Mouse (Mus musculus) heart, embryonic 14.5 days (tissue): Measurements from ENCODE around the gene Adamtsl3. TPM values are rescaled to one million over a fixed set of nuclear protein-coding genes. Genes with fewer than 3 reads are reported as not detected.

Experiments
- ATAC-seq: fragments of 200-750 bp; cut with Nextera tagmentation; 2 replicates; pipeline ENCODE4 v1.8.0; 2017; ENCODE audit warnings: low read depth, moderate TSS enrichment; ENCODE audit not compliant: insufficient number of reproducible peaks, insufficient read depth, low FRiP score
- H3K27ac ChIP-seq, 2 experiments: fragments of 200-500 bp in 1 of 2; fragments of 300-500 bp in 1 of 2; sonication (generic) in 1 of 2; replicated peaks in 1 of 2; 2 replicates each; pipeline ENCODE4 v1.5.1; 2012 to 2014; ENCODE audit warnings: low read depth in 2 of 2, low read length in 2 of 2, control low read depth in 1 of 2, mild to moderate bottlenecking in 1 of 2, mixed read lengths in 1 of 2; ENCODE audit not compliant: control insufficient read depth in 1 of 2, insufficient read depth in 1 of 2
- H3K27me3 ChIP-seq: fragments of 300-500 bp; sonication (generic); 2 replicates; pipeline ENCODE4 v1.6.1; 2014; ENCODE audit warnings: mild to moderate bottlenecking, low read length, control low read depth; ENCODE audit not compliant: control insufficient read depth, insufficient read depth
- H3K36me3 ChIP-seq: fragments of 300-500 bp; sonication (generic); 2 replicates; pipeline ENCODE4 v1.6.1; 2014; ENCODE audit warnings: mild to moderate bottlenecking, control low read depth, low read length, mixed read lengths; ENCODE audit not compliant: control insufficient read depth, insufficient read depth
- H3K4me1 ChIP-seq, 2 experiments: fragments of 200-500 bp in 1 of 2; fragments of 300-500 bp in 1 of 2; sonication (generic) in 1 of 2; 2 replicates each; pipeline ENCODE4 v1.6.1; 2012 to 2014; ENCODE audit warnings: low read length in 2 of 2, control low read depth in 1 of 2, mixed read lengths in 1 of 2; ENCODE audit not compliant: control insufficient read depth in 2 of 2, insufficient read depth in 2 of 2
- H3K4me2 ChIP-seq: fragments of 300-500 bp; sonication (generic); 2 replicates; pipeline ENCODE4 v1.6.1; 2014; ENCODE audit warnings: mild to moderate bottlenecking, low read length
- H3K4me3 ChIP-seq, 2 experiments: fragments of 200-500 bp in 1 of 2; fragments of 300-500 bp in 1 of 2; sonication (generic) in 1 of 2; 2 replicates each; pipeline ENCODE4 v1.5.1; 2012 to 2014; ENCODE audit warnings: low read length in 2 of 2, mild to moderate bottlenecking in 2 of 2, control low read depth in 1 of 2, low read depth in 1 of 2, moderate library complexity in 1 of 2; ENCODE audit not compliant: control insufficient read depth in 1 of 2, insufficient read depth in 1 of 2
- H3K9ac ChIP-seq: fragments of 300-500 bp; sonication (generic); 2 replicates; pipeline ENCODE4 v1.6.1; 2014; ENCODE audit warnings: mild to moderate bottlenecking, low read length
- H3K9me3 ChIP-seq: fragments of 300-500 bp; sonication (generic); 2 replicates; pipeline ENCODE4 v1.6.1; 2016; ENCODE audit warnings: low read length, control low read depth; ENCODE audit not compliant: control insufficient read depth
- WGBS: fragments of 180-500 bp; shearing (Covaris S2); extraction: QIAGEN DNeasy Blood & Tissue Kit; methylation state at CpG from one replicate; pipeline ENCODE4 v1.1.7; 2014; 5-methylcytosine and 5-hydroxymethylcytosine counted together
- polyA plus RNA-seq: library from polyadenylated mRNA; unstranded; fragments of >200 nt; fragmentation: Nextera tagmentation; extraction: Ambion mirVana; gene quantifications from 2 replicates; pipeline ENCODE4 v1.2.1, GENCODE M21; 2014

Adamtsl3 gene
- polyA plus RNA-seq, 1 experiment from 2014 or later: 2.7 TPM

- Histone ChIP-seq H3K4me3 (no peak overlapping the region), H3K4me2 (no peak overlapping the region), H3K27me3 (no peaks in the 10 kb centered on the region), H3K36me3 (no peaks in the 10 kb centered on the region), H3K4me1 (peaks cover 0 to 2% of the 10 kb centered on the region in 2 experiments; a peak in 1 of 4 replicates), H3K27ac (no peak overlapping the region), H3K9me3 (no peaks in the 10 kb centered on the region), H3K9ac (no peak overlapping the region)
- 86% methylated on average over 2 of the region's 2 CpGs for WGBS
- ATAC-seq: no peak
Observed at GRCm38 (mm10) chr7:82433226-82433625, 97.7 kb downstream of the Adamtsl3 start.

GRCm38 (mm10) chr7:82458376-82458775, 122.9 kb downstream of the Adamtsl3 start:
- Histone ChIP-seq H3K4me2 (no peak overlapping the region), H3K4me3 (no peak overlapping the region), H3K27ac (no peak overlapping the region), H3K9me3 (no peaks in the 10 kb centered on the region), H3K27me3 (no peaks in the 10 kb centered on the region), H3K4me1 (peaks cover 0 to 7% of the 10 kb centered on the region in 2 experiments; a peak in 2 of 4 replicates), H3K9ac (no peak overlapping the region), H3K36me3 (no peaks in the 10 kb centered on the region)
- no peak for ATAC-seq
- 17% methylated on average over 2 of the region's 2 CpGs for WGBS

GRCm38 (mm10) chr7:82462921-82463523, 127.5 kb downstream of the Adamtsl3 start:
- no peaks in the 10 kb centered on the region for H3K9me3 ChIP-seq
- WGBS: 83% methylated on average over 10 of the region's 10 CpGs
- no peak overlapping the region for H3K9ac ChIP-seq
- H3K27me3 ChIP-seq: no peaks in the 10 kb centered on the region
- H3K36me3 ChIP-seq: no peaks in the 10 kb centered on the region
- no peak overlapping the region for H3K27ac ChIP-seq
- ATAC-seq: no peak
- peaks cover 0 to 10% of the 10 kb centered on the region in 2 experiments; a peak in 3 of 4 replicates for H3K4me1 ChIP-seq
- no peak overlapping the region for H3K4me3 ChIP-seq
- H3K4me2 ChIP-seq: no peak overlapping the region

GRCm38 (mm10) chr7:82464364-82464763, 128.9 kb downstream of the Adamtsl3 start:
- Histone ChIP-seq H3K27me3 (no peaks in the 10 kb centered on the region), H3K4me1 (peaks cover 0 to 4% of the 10 kb centered on the region in 2 experiments; a peak in 2 of 4 replicates), H3K27ac (no peak overlapping the region), H3K36me3 (no peaks in the 10 kb centered on the region), H3K9ac (no peak overlapping the region), H3K4me2 (no peak overlapping the region), H3K4me3 (no peak overlapping the region), H3K9me3 (no peaks in the 10 kb centered on the region)
- WGBS: 56% methylated on average over 2 of the region's 2 CpGs
- ATAC-seq: no peak

DNA sequence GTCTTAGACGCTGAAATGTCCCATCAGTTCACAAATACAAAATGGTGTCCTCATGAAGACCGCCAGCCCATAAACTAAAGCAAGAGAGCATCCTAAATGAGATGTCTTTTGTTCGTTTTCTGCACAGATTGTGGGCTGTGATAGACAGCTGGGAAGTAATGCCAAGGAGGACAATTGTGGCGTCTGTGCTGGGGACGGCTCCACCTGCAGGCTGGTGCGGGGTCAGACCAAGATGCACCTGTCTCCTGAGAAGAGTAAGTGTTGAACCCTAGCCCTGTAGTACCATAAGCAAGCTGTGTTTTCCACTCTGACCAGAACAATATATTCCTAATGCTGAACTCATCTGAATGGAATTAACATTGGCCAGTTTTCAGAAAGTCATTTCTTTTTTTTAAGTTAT, 129.9 kb downstream of the Adamtsl3 start:
- no peaks in the 10 kb centered on the region for H3K36me3 ChIP-seq
- H3K4me1 ChIP-seq: peaks cover 0 to 4% of the 10 kb centered on the region in 2 experiments; a peak in 2 of 4 replicates
- H3K9ac ChIP-seq: no peak overlapping the region
- no peak for ATAC-seq
- no peak overlapping the region for H3K27ac ChIP-seq
- no peaks in the 10 kb centered on the region for H3K27me3 ChIP-seq
- no peaks in the 10 kb centered on the region for H3K9me3 ChIP-seq
- WGBS: 70% methylated on average over 6 of the region's 6 CpGs
- H3K4me3 ChIP-seq: no peak overlapping the region
- no peak overlapping the region for H3K4me2 ChIP-seq

GRCm38 (mm10) chr7:82476441-82477221, 141.1 kb downstream of the Adamtsl3 start:
- no peaks in the 10 kb centered on the region for H3K36me3 ChIP-seq
- H3K27ac ChIP-seq: no peak overlapping the region
- peaks cover 3 to 4% of the 10 kb centered on the region in 2 experiments; a peak in 2 of 4 replicates for H3K4me1 ChIP-seq
- no peaks in the 10 kb centered on the region for H3K9me3 ChIP-seq
- ATAC-seq: no peak
- H3K4me3 ChIP-seq: no peak overlapping the region
- H3K27me3 ChIP-seq: no peaks in the 10 kb centered on the region
- WGBS: 84% methylated on average over 16 of the region's 16 CpGs
- no peak overlapping the region for H3K4me2 ChIP-seq
- no peak overlapping the region for H3K9ac ChIP-seq

- H3K4me3 ChIP-seq: no peak overlapping the region
- WGBS: 71% methylated on average over 3 of the region's 3 CpGs
- ATAC-seq: no peak
- no peaks in the 10 kb centered on the region for H3K9me3 ChIP-seq
- peaks cover 3 to 4% of the 10 kb centered on the region in 2 experiments; a peak in 2 of 4 replicates for H3K4me1 ChIP-seq
- no peaks in the 10 kb centered on the region for H3K27me3 ChIP-seq
- H3K9ac ChIP-seq: no peak overlapping the region
- no peak overlapping the region for H3K27ac ChIP-seq
- H3K4me2 ChIP-seq: no peak overlapping the region
- no peaks in the 10 kb centered on the region for H3K36me3 ChIP-seq
Observed at GRCm38 (mm10) chr7:82478461-82478860, 143.0 kb downstream of the Adamtsl3 start.
